Mouse (Mus musculus): ENCODE measurements around the gene Rbp4. TPM values are rescaled to one million over a fixed set of nuclear protein-coding genes. Genes with fewer than 3 reads are reported as not detected.
A peak's percentile ranks its signal among the peaks of the same experiment; 100 is the strongest.

Rbp4 gene
- 19.8 and 42.9 TPM in 2 replicates for polyA plus RNA-seq (2015; fragmentation: Nextera tagmentation; extraction: Ambion mirVana)

- peak within 1 kb of the TSS; percentile 65 for H3K9ac ChIP-seq (ENCODE audit: low read length)
- H3K27ac ChIP-seq (ENCODE audit: low read length) = peak within 1 kb of the TSS; percentile 65; the same call in 1 of the 2 replicates
Measured at GRCm38 (mm10) chr19:38125219-38125610, at the start of gene Rbp4. TSS of gene Rbp4 (minus strand) at chr19:38125281.

GRCm38 (mm10) chr19:38164633-38165032 lies 39.6 kb upstream of the Rbp4 start:
- H3K27ac ChIP-seq (ENCODE audit: low read length) = no peak overlapping the region
- 47% methylated on average over 2 of the region's 2 CpGs for WGBS
- H3K9ac ChIP-seq (ENCODE audit: low read length) = no peak overlapping the region
- no peaks in the 10 kb centered on the region for H3K4me1 ChIP-seq (replicated peaks; ENCODE audit: control insufficient read depth, insufficient read depth, low read length)
- no peaks in the 10 kb centered on the region for H3K9me3 ChIP-seq (ENCODE audit: control insufficient read depth, low read length)
- no peaks in the 10 kb centered on the region for H3K27me3 ChIP-seq (ENCODE audit: control insufficient read depth, insufficient read depth, low read depth, low read length)
- no peak overlapping the region for H3K4me2 ChIP-seq (ENCODE audit: low read depth, low read length)
- no peak for ATAC-seq (ENCODE audit: low read depth)
- no peaks in the 10 kb centered on the region for H3K36me3 ChIP-seq (ENCODE audit: control insufficient read depth, insufficient read depth, low read length)
- H3K4me3 ChIP-seq (ENCODE audit: low read length) = no peak overlapping the region

More at GRCm38 (mm10) chr19:38125219-38125610, at the start of gene Rbp4:
- peak within 1 kb of the TSS; percentile 99 for H3K4me2 ChIP-seq (ENCODE audit: low read depth, low read length)
- no peaks in the 10 kb centered on the region for H3K9me3 ChIP-seq (ENCODE audit: control insufficient read depth, low read length)
- H3K4me3 ChIP-seq (ENCODE audit: low read length) = peak within 1 kb of the TSS; percentile 59
- no peaks in the 10 kb centered on the region for H3K36me3 ChIP-seq (ENCODE audit: control insufficient read depth, insufficient read depth, low read length)
- H3K27me3 ChIP-seq (ENCODE audit: control insufficient read depth, insufficient read depth, low read depth, low read length) = peaks cover 12% of the 10 kb centered on the region; the same call in 1 of the 2 replicates
- peaks cover 13% of the 10 kb centered on the region for H3K4me1 ChIP-seq (replicated peaks; ENCODE audit: control insufficient read depth, insufficient read depth, low read length)
- 37% methylated on average over 6 of the region's 6 CpGs for WGBS
- ATAC-seq (ENCODE audit: low read depth) = no peak

DNA sequence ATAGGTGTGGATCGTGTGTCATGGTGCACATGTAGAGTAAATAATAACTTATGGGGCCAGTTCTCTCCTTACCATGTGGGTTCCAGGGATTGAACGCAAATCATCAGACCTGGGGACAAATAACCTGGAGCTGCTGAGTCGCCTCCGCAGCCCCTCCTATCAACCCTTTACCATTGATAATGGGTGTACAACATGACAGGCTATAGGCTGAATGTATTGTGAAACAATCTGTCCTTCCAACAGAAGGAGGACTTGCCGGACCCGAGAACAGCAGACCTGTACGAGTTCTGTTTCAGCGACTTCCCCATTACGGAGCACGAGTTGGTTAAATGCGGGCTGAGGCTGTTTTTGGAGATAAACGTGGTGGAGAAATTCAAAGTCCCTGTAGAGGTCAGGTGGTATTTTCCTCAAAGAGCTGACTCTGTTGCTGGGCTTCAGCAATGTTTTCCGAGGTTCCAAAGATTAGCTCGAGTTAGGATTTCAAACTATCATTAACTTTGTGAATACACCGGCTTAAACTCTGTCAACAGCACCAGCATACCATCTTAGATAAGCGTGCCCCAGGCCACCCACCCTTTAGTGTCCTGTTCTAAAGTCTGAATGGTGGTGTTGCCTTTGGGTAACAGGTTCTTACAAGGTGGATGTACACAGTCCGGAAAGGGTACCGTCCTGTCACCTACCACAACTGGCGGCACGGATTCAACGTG lies 36.7 kb upstream of the Rbp4 start:
- Histone ChIP-seq H3K27me3 (ENCODE audit: control insufficient read depth, insufficient read depth, low read depth, low read length) (no peaks in the 10 kb centered on the region), H3K4me2 (ENCODE audit: low read depth, low read length) (no peak overlapping the region)
- WGBS = 72% methylated on average over 21 of the region's 21 CpGs

DNA sequence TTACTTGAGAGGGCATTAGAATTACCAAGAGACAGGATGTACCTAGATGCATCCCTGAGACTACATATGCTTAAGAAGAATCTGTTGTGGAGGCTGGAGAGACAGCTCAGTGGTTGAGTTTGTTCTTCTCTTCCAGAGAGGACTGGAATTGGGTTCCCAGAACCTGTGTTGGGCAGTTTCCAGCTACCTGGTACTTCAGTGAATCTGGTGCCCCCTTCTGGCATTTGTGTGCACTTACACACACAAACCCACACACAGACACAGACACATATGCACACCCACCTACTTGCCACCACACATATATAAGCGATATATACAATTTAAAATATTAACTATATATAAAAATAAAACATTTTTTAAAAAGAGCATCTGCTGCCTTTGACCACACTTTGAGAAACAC lies 31.2 kb upstream of the Rbp4 start:
- 95% methylated on average over 1 of the region's 1 CpGs for WGBS
- H3K36me3 ChIP-seq (ENCODE audit: control insufficient read depth, insufficient read depth, low read length) = no peaks in the 10 kb centered on the region
- H3K9me3 ChIP-seq (ENCODE audit: control insufficient read depth, low read length) = no peaks in the 10 kb centered on the region
- ATAC-seq (ENCODE audit: low read depth) = no peak
- no peak overlapping the region for H3K9ac ChIP-seq (ENCODE audit: low read length)
- no peak overlapping the region for H3K4me3 ChIP-seq (ENCODE audit: low read length)
- H3K27me3 ChIP-seq (ENCODE audit: control insufficient read depth, insufficient read depth, low read depth, low read length) = no peaks in the 10 kb centered on the region
- no peak overlapping the region for H3K4me2 ChIP-seq (ENCODE audit: low read depth, low read length)
- no peaks in the 10 kb centered on the region for H3K4me1 ChIP-seq (replicated peaks; ENCODE audit: control insufficient read depth, insufficient read depth, low read length)
- H3K27ac ChIP-seq (ENCODE audit: low read length) = no peak overlapping the region

More for the DNA sequence above, 36.7 kb upstream of the Rbp4 start:
- Histone ChIP-seq H3K4me1 (replicated peaks; ENCODE audit: control insufficient read depth, insufficient read depth, low read length) (no peaks in the 10 kb centered on the region), H3K36me3 (ENCODE audit: control insufficient read depth, insufficient read depth, low read length) (no peaks in the 10 kb centered on the region), H3K27ac (ENCODE audit: low read length) (no peak overlapping the region), H3K4me3 (ENCODE audit: low read length) (no peak overlapping the region), H3K9me3 (ENCODE audit: control insufficient read depth, low read length) (no peaks in the 10 kb centered on the region), H3K9ac (ENCODE audit: low read length) (no peak overlapping the region)
- ATAC-seq (ENCODE audit: low read depth) = no peak

DNA sequence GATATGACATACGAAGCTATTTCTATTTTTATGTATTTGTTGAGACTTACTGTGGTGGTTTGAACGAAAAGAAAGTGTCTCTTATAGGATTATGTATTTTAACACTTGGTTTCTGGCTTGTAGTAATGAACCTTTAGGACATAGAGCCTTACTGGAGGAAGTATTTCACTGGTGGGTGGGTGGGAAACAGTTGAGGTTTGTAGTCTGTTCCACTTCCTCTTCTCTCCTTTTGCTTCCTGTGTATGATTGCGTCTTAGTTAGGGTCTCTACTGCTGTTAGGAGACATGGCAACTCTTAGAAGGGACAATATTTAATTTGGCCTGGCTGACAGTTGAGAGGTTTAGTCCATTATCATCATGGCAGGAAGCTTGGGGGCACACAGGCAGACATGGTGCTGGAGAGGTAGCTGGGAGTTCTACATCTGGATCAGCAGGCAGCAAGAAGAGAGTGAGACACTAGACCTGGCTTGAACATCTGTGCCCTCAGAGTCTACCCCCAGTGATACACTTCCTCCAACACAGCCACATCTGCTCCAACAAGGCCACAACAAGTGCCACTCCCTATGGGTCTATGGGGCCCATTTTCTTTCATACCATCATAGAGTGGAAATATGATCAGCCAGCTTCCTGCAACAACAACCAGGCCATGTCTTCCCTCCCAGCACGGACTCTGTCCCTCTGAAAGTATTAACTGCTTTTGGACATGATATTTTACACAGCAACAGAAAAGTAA lies 18.6 kb upstream of the Rbp4 start:
- 64% methylated on average over 4 of the region's 4 CpGs for WGBS
- ATAC-seq (ENCODE audit: low read depth) = no peak
- H3K4me3 ChIP-seq (ENCODE audit: low read length) = no peak overlapping the region
- no peak overlapping the region for H3K4me2 ChIP-seq (ENCODE audit: low read depth, low read length)
- no peak overlapping the region for H3K9ac ChIP-seq (ENCODE audit: low read length)
- H3K9me3 ChIP-seq (ENCODE audit: control insufficient read depth, low read length) = no peaks in the 10 kb centered on the region
- no peak overlapping the region for H3K27ac ChIP-seq (ENCODE audit: low read length)
- no peaks in the 10 kb centered on the region for H3K27me3 ChIP-seq (ENCODE audit: control insufficient read depth, insufficient read depth, low read depth, low read length)
- H3K36me3 ChIP-seq (ENCODE audit: control insufficient read depth, insufficient read depth, low read length) = no peaks in the 10 kb centered on the region
- H3K4me1 ChIP-seq (replicated peaks; ENCODE audit: control insufficient read depth, insufficient read depth, low read length) = no peaks in the 10 kb centered on the region

DNA sequence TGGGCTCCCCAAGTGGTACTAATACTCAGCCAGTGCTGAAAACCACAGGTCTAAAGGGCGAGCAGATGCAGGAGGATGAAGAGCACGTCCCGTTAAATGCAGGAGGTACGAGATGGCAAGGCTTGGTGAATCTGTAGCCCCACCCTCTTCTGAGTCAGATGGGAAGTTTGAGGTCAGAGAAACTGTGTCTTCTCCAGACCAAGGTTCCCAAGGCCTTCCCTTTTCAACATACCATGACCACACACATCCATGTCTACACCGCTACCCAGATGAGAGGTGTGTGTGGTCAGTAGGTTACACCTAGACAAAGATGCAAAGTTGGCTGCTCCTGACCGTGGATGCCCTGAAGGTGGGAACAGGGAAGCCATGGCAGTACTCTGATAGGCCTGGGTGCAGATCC lies 9.7 kb upstream of the Rbp4 start:
- no peak overlapping the region for H3K4me2 ChIP-seq (ENCODE audit: low read depth, low read length)
- no peaks in the 10 kb centered on the region for H3K9me3 ChIP-seq (ENCODE audit: control insufficient read depth, low read length)
- no peak for ATAC-seq (ENCODE audit: low read depth)
- 75% methylated on average over 6 of the region's 6 CpGs for WGBS
- no peak overlapping the region for H3K27ac ChIP-seq (ENCODE audit: low read length)
- no peak overlapping the region for H3K4me3 ChIP-seq (ENCODE audit: low read length)
- no peaks in the 10 kb centered on the region for H3K4me1 ChIP-seq (replicated peaks; ENCODE audit: control insufficient read depth, insufficient read depth, low read length)
- no peaks in the 10 kb centered on the region for H3K27me3 ChIP-seq (ENCODE audit: control insufficient read depth, insufficient read depth, low read depth, low read length)
- H3K36me3 ChIP-seq (ENCODE audit: control insufficient read depth, insufficient read depth, low read length) = no peaks in the 10 kb centered on the region
- H3K9ac ChIP-seq (ENCODE audit: low read length) = no peak overlapping the region

GRCm38 (mm10) chr19:38133986-38134385 lies 8.9 kb upstream of the Rbp4 start:
- Histone ChIP-seq H3K9me3 (ENCODE audit: control insufficient read depth, low read length) (no peaks in the 10 kb centered on the region), H3K36me3 (ENCODE audit: control insufficient read depth, insufficient read depth, low read length) (no peaks in the 10 kb centered on the region), H3K9ac (ENCODE audit: low read length) (no peak overlapping the region), H3K27me3 (ENCODE audit: control insufficient read depth, insufficient read depth, low read depth, low read length) (no peaks in the 10 kb centered on the region), H3K27ac (ENCODE audit: low read length) (no peak overlapping the region), H3K4me3 (ENCODE audit: low read length) (no peak overlapping the region), H3K4me1 (replicated peaks; ENCODE audit: control insufficient read depth, insufficient read depth, low read length) (no peaks in the 10 kb centered on the region), H3K4me2 (ENCODE audit: low read depth, low read length) (no peak overlapping the region)
- ATAC-seq (ENCODE audit: low read depth) = no peak
- WGBS = 27% methylated on average over 11 of the region's 11 CpGs

- no peak for ATAC-seq (ENCODE audit: low read depth)
- H3K27me3 ChIP-seq (ENCODE audit: control insufficient read depth, insufficient read depth, low read depth, low read length) = no peaks in the 10 kb centered on the region
- H3K4me1 ChIP-seq (replicated peaks; ENCODE audit: control insufficient read depth, insufficient read depth, low read length) = no peaks in the 10 kb centered on the region
- no peak within 1 kb of the TSS for H3K4me3 ChIP-seq (ENCODE audit: low read length)
- no peak within 1 kb of the TSS for H3K9ac ChIP-seq (ENCODE audit: low read length)
- no peaks in the 10 kb centered on the region for H3K9me3 ChIP-seq (ENCODE audit: control insufficient read depth, low read length)
- no peak within 1 kb of the TSS for H3K4me2 ChIP-seq (ENCODE audit: low read depth, low read length)
- no peak within 1 kb of the TSS for H3K27ac ChIP-seq (ENCODE audit: low read length)
- 74% methylated on average over 6 of the region's 6 CpGs for WGBS
- no peaks in the 10 kb centered on the region for H3K36me3 ChIP-seq (ENCODE audit: control insufficient read depth, insufficient read depth, low read length)
Measured at GRCm38 (mm10) chr19:38132481-38132880, 7.4 kb upstream of the Rbp4 start, which contains the start of gene Pde6c. TSS of gene Pde6c (plus strand) at chr19:38132781.

- no peak overlapping the region for H3K27ac ChIP-seq (ENCODE audit: low read length)
- H3K27me3 ChIP-seq (ENCODE audit: control insufficient read depth, insufficient read depth, low read depth, low read length) = peaks cover 12% of the 10 kb centered on the region; the same call in 1 of the 2 replicates
- no peaks in the 10 kb centered on the region for H3K9me3 ChIP-seq (ENCODE audit: control insufficient read depth, low read length)
- no peak overlapping the region for H3K4me2 ChIP-seq (ENCODE audit: low read depth, low read length)
- no peaks in the 10 kb centered on the region for H3K36me3 ChIP-seq (ENCODE audit: control insufficient read depth, insufficient read depth, low read length)
- no peak for ATAC-seq (ENCODE audit: low read depth)
- peaks cover 13% of the 10 kb centered on the region for H3K4me1 ChIP-seq (replicated peaks; ENCODE audit: control insufficient read depth, insufficient read depth, low read length)
- 58% methylated on average over 8 of the region's 8 CpGs for WGBS
- H3K4me3 ChIP-seq (ENCODE audit: low read length) = no peak overlapping the region
- no peak overlapping the region for H3K9ac ChIP-seq (ENCODE audit: low read length)
Measured at GRCm38 (mm10) chr19:38126656-38127055, 1.6 kb upstream of the Rbp4 start.
